9 mouse cellular contexts compared by ENCODE assay signal in the genomic region with DNA sequence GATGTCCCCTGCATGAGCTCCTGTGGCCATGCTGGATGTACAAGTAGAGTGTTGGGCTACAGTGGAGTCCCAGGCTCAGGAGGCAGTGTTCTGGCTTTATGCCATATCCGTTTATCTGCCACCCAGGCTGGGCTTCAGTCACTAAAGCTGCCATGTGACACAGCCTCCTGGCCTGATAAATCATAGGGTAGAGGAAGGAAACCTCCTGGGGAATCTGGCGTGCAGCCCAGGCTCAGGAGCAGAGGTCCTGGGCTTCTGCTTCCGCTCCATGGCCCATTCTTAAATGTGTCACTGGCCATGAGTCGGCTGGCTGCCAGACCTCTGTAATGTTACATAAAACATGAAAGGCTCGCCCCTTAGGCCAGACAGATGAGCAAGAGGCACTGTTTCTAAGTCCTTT. TPM values are rescaled to one million over a fixed set of nuclear protein-coding genes. Genes with fewer than 3 reads are reported as not detected.
DNase-seq lines count a peak whose midpoint lies in the region; ATAC-seq and TF ChIP-seq lines count a peak whose summit lies in the region.
"Had no signal": no experiment of that assay in that cellular context is flagged by ENCODE, and none has a peak within 500 bp of the region (broad histone marks: within the 10 kb centered on the region; RNA-seq: fewer than 3 reads in every experiment).

No protein-coding gene starts in this region.

- peak; percentile 80 for ATAC-seq in forebrain, embryonic 13.5 days
- ATAC-seq in liver, embryonic 14.5 days (ENCODE audit: insufficient read depth) = peak; percentile 33; the same call in 1 of the 2 replicates

- TF ChIP-seq POLR2A in cerebellum, adult 2 months (IDR thresholded peaks at IDR 0.05; ENCODE audit: borderline replicate concordance, insufficient read depth, low read length) = no peak

- H3K27me3 ChIP-seq in forebrain, embryonic 13.5 days = no peaks in the 10 kb centered on the region
- no peaks in the 10 kb centered on the region for H3K27me3 ChIP-seq in forebrain, embryonic 10.5 days (ENCODE audit: poor library complexity, severe bottlenecking)
- no peaks in the 10 kb centered on the region for H3K27me3 ChIP-seq in cerebellum, adult 2 months (ENCODE audit: control insufficient read depth, insufficient read depth, low read length)
- no peaks in the 10 kb centered on the region for H3K27me3 ChIP-seq in liver, embryonic 14.5 days (ENCODE audit: control insufficient read depth, insufficient read depth, low read length)

- H3K4me2 ChIP-seq in forebrain, embryonic 13.5 days = no peak overlapping the region
- H3K4me2 ChIP-seq in liver, embryonic 14.5 days (ENCODE audit: low read depth) = no peak overlapping the region

- no peak overlapping the region for H3K4me3 ChIP-seq in forebrain, embryonic 13.5 days
- H3K4me3 ChIP-seq in forebrain, embryonic 10.5 days = no peak overlapping the region
- H3K4me3 ChIP-seq in cerebellum, adult 2 months (replicated peaks; ENCODE audit: insufficient read depth, low read depth, low read length) = no peak overlapping the region
- H3K4me3 ChIP-seq in liver, embryonic 14.5 days (ENCODE audit: insufficient read depth in 1 of 2, low read depth in 2 of 2, low read length in 2 of 2) = no peak overlapping the region

- no peak for DNase-seq in forebrain, embryonic 10.5 days (ENCODE audit: extremely low spot score, low spot score)
- DNase-seq in cerebellum, adult 2 months = peak; percentile 91 to 94
- peak; percentile 91 to 95 for DNase-seq in heart, adult 18-20 months
- DNase-seq in kidney, adult 8-10 months = peak; percentile 98
- no peak for DNase-seq in liver, embryonic 14.5 days (ENCODE audit: low read depth in 3 of 3, low spot score in 3 of 3)
- DNase-seq in ovary, postnatal 14 days (ENCODE audit: low spot score) = peak; percentile 68
- peak; percentile 70 for DNase-seq in urinary bladder, postnatal 25 days (ENCODE audit: low spot score)

- no peaks in the 10 kb centered on the region; the same call in 1 of the 2 replicates for H3K9me3 ChIP-seq in forebrain, embryonic 13.5 days (replicated peaks)
- H3K9me3 ChIP-seq in forebrain, embryonic 10.5 days = peaks cover 10% of the 10 kb centered on the region
- H3K9me3 ChIP-seq in liver, embryonic 14.5 days (ENCODE audit: control insufficient read depth, low read length) = no peaks in the 10 kb centered on the region

- H3K36me3 ChIP-seq in forebrain, embryonic 13.5 days (ENCODE audit: poor library complexity, severe bottlenecking) = no peaks in the 10 kb centered on the region
- H3K36me3 ChIP-seq in forebrain, embryonic 10.5 days (replicated peaks) = no peaks in the 10 kb centered on the region
- no peaks in the 10 kb centered on the region for H3K36me3 ChIP-seq in liver, embryonic 14.5 days (replicated peaks; ENCODE audit: control insufficient read depth, insufficient read depth, low read depth)

- TF ChIP-seq CTCF in cerebellum, adult 2 months (IDR thresholded peaks at IDR 0.05; ENCODE audit: borderline replicate concordance, insufficient read depth, low read depth, low read length) = no peak
- TF ChIP-seq CTCF in liver, embryonic 14.5 days (IDR thresholded peaks at IDR 0.05; ENCODE audit: low read depth) = no peak

- no peak for TF ChIP-seq EP300 in liver, embryonic 14.5 days (IDR thresholded peaks at IDR 0.05; ENCODE audit: low read depth)

- WGBS in forebrain, embryonic 13.5 days = 36% methylated on average over 5 of the region's 5 CpGs
- 83% methylated on average over 5 of the region's 5 CpGs for WGBS in forebrain, embryonic 10.5 days
- 6% methylated on average over 5 of the region's 5 CpGs for WGBS in cerebellum, adult 2 months
- 31% methylated on average over 5 of the region's 5 CpGs for WGBS in liver, embryonic 14.5 days (ENCODE audit: insufficient replicate concordance)

- H3K27ac ChIP-seq in forebrain, embryonic 13.5 days = no peak overlapping the region
- H3K27ac ChIP-seq in forebrain, embryonic 10.5 days = no peak overlapping the region
- H3K27ac ChIP-seq in cerebellum, adult 2 months (ENCODE audit: insufficient read depth, low read length) = peak overlapping the region; percentile 34; the same call in 1 of the 2 replicates
- no peak overlapping the region for H3K27ac ChIP-seq in liver, embryonic 14.5 days

- H3K4me1 ChIP-seq in forebrain, embryonic 13.5 days = peaks cover 27% of the 10 kb centered on the region
- H3K4me1 ChIP-seq in forebrain, embryonic 10.5 days = 0 out of 2 replicates have a peak, but pooled peaks cover 9% of the 10 kb centered on the region
- H3K4me1 ChIP-seq in cerebellum, adult 2 months (ENCODE audit: control insufficient read depth, insufficient read depth, low read length) = peaks cover 37% of the 10 kb centered on the region
- peaks cover 0 to 4% of the 10 kb centered on the region in 2 experiments; a peak in 1 of 4 replicates for H3K4me1 ChIP-seq in liver, embryonic 14.5 days (replicated peaks; ENCODE audit: control insufficient read depth in 2 of 2, insufficient read depth in 2 of 2, low read length in 1 of 2)

- H3K9ac ChIP-seq in forebrain, embryonic 13.5 days = no peak overlapping the region
- H3K9ac ChIP-seq in liver, embryonic 14.5 days (replicated peaks) = no peak overlapping the region

RNA-seq across cellular contexts. Expression of gene 1700029H14Rik, which starts 31.3 kb away (rescaled TPM):
- not detected in 2 replicates for polyA plus RNA-seq in forebrain, embryonic 13.5 days (2015; fragmentation: Nextera tagmentation; extraction: Ambion mirVana)
- polyA plus RNA-seq in forebrain, embryonic 10.5 days (2016; fragmentation: Nextera tagmentation; extraction: Ambion mirVana) = not detected in 2 replicates
- 0.18 TPM in 1 of 2 replicates, not detected in the other for polyA plus RNA-seq in cerebellum, adult 2 months (2012; rRNA removed)
- total RNA-seq in heart, adult 18-20 months (2021) = not detected
- 0.02 TPM in 1 of 2 replicates, not detected in the other for polyA plus RNA-seq in liver, embryonic 14.5 days (2012; rRNA removed)
- not detected in 2 replicates for polyA plus RNA-seq in liver, embryonic 14.5 days (2014; fragmentation: Nextera tagmentation; extraction: Ambion mirVana)
- total RNA-seq: layer of hippocampus, adult 18-20 months had no signal

RNA-seq across cellular contexts. Expression of gene Gas6, which starts 36.7 kb away (rescaled TPM):
- polyA plus RNA-seq in forebrain, embryonic 13.5 days (2015; fragmentation: Nextera tagmentation; extraction: Ambion mirVana) = 11.3 and 12.3 TPM in 2 replicates
- polyA plus RNA-seq in forebrain, embryonic 10.5 days (2016; fragmentation: Nextera tagmentation; extraction: Ambion mirVana) = 6.1 and 7.6 TPM in 2 replicates
- 141 and 145 TPM in 2 replicates for polyA plus RNA-seq in cerebellum, adult 2 months (2012; rRNA removed)
- total RNA-seq in heart, adult 18-20 months (2021) = 100 to 1,000 TPM; 115 to 123 TPM
- 2.2 and 2.7 TPM in 2 replicates for polyA plus RNA-seq in liver, embryonic 14.5 days (2012; rRNA removed)
- 2.2 and 2.3 TPM in 2 replicates for polyA plus RNA-seq in liver, embryonic 14.5 days (2014; fragmentation: Nextera tagmentation; extraction: Ambion mirVana)

Comparison
In these comparisons a context has a peak if more than half of its experiments do, and no peak if none do; other contexts are left out.
1. DNase-seq: peak in cerebellum, adult 2 months (2 of 2), heart, adult 18-20 months (2 of 2), kidney, adult 8-10 months (2 of 2), ovary, postnatal 14 days (single experiment) and urinary bladder, postnatal 25 days (single experiment); none in forebrain, embryonic 10.5 days (single experiment) and liver, embryonic 14.5 days (0 of 3).
2. RNA of gene Gas6, which starts 36.7 kb away (polyA plus RNA-seq): 141 to 145 TPM in cerebellum, adult 2 months; 11.3 to 12.3 TPM in forebrain, embryonic 13.5 days, 6.1 to 7.6 TPM in forebrain, embryonic 10.5 days and 2.2 to 2.7 TPM in liver, embryonic 14.5 days; every median in the first group is over 10 times any median in the second.